Mouse (Mus musculus): Measurements from ENCODE around the gene Gm13290. TPM values are rescaled to one million over a fixed set of nuclear protein-coding genes. Genes with fewer than 3 reads are reported as not detected.
A peak's percentile ranks its signal among the peaks of the same experiment; 100 is the strongest.
"Not testable (repeated sequence)": the region's sequence is repeated elsewhere in the genome, so short reads cannot be mapped to it uniquely, and the experiment has no call there.

The Gm13290 gene
- polyA plus RNA-seq, 1 experiment from 2014 or later = 2.7 TPM

GRCm38 (mm10) chr4:88797097-88797496, 23.5 kb downstream of the Gm13290 start, which contains the start of gene Gm13279:
Gene Gm13279, plus strand, starts transcription at chr4:88797397.
- DNase-seq (ENCODE audit: low read depth, low spot score); in situ Hi-C loops (cut with MboI; ENCODE audit: low pct_unique_long_range_greater_than_20kb): not testable (repeated sequence)

GRCm38 (mm10) chr4:88799365-88799764, 25.7 kb downstream of the Gm13290 start, which contains the start of gene Gm13285:
Gene Gm13285, plus strand, starts transcription at chr4:88799665.
- POLR2A ChIA-PET; in situ Hi-C loops (cut with MboI; ENCODE audit: low pct_unique_long_range_greater_than_20kb): not testable (repeated sequence)

More at GRCm38 (mm10) chr4:88797097-88797496, 23.5 kb downstream of the Gm13290 start, which contains the start of gene Gm13279:
- ATAC-seq, POLR2A ChIA-PET, H3K27me3 ChIP-seq, CTCF ChIA-PET: not testable (repeated sequence)

GRCm38 (mm10) chr4:88802954-88803353, 29.3 kb downstream of the Gm13290 start, which contains the start of gene Gm13287:
Gene Gm13287, plus strand, starts transcription at chr4:88803254.
- POLR2A ChIA-PET; H3K27me3 ChIP-seq; ATAC-seq; DNase-seq (ENCODE audit: low read depth, low spot score); CTCF ChIA-PET; in situ Hi-C loops (cut with MboI; ENCODE audit: low pct_unique_long_range_greater_than_20kb): not testable (repeated sequence)

More at GRCm38 (mm10) chr4:88799365-88799764, 25.7 kb downstream of the Gm13290 start, which contains the start of gene Gm13285:
- DNase-seq (ENCODE audit: low read depth, low spot score); CTCF ChIA-PET; H3K27me3 ChIP-seq; ATAC-seq: not testable (repeated sequence)

GRCm38 (mm10) chr4:88805231-88805630, 31.6 kb downstream of the Gm13290 start, which contains the start of gene Gm13288:
Gene Gm13288, plus strand, starts transcription at chr4:88805531.
- ATAC-seq, H3K27me3 ChIP-seq, CTCF ChIA-PET: not testable (repeated sequence)

GRCm38 (mm10) chr4:88805761-88806160, 32.1 kb downstream of the Gm13290 start:
- in situ Hi-C loops (cut with MboI; ENCODE audit: low pct_unique_long_range_greater_than_20kb); H3K27me3 ChIP-seq; CTCF ChIA-PET; POLR2A ChIA-PET; ATAC-seq; DNase-seq (ENCODE audit: low read depth, low spot score): not testable (repeated sequence)

More at GRCm38 (mm10) chr4:88805231-88805630, 31.6 kb downstream of the Gm13290 start, which contains the start of gene Gm13288:
- POLR2A ChIA-PET; in situ Hi-C loops (cut with MboI; ENCODE audit: low pct_unique_long_range_greater_than_20kb); DNase-seq (ENCODE audit: low read depth, low spot score): not testable (repeated sequence)

GRCm38 (mm10) chr4:88815928-88816327, 42.3 kb downstream of the Gm13290 start, which contains the start of gene Ifna7:
Gene Ifna7, plus strand, starts transcription at chr4:88816228.
- ChIA-PET POLR2A (no interaction called here), CTCF (no interaction called here)
- no peak for TF ChIP-seq CTCF (IDR thresholded peaks at IDR 0.05)
- ATAC-seq (no peak), DNase-seq (ENCODE audit: low read depth, low spot score) (no peak)
- no peaks in the 10 kb centered on the region for H3K27me3 ChIP-seq
- in situ Hi-C loops (cut with MboI; ENCODE audit: low pct_unique_long_range_greater_than_20kb) = no loop called here

GRCm38 (mm10) chr4:88819659-88820058, 46.0 kb downstream of the Gm13290 start, which contains the start of gene Ifna11:
Gene Ifna11, plus strand, starts transcription at chr4:88819959.
- ATAC-seq = no peak

GRCm38 (mm10) chr4:88822995-88823394, 49.4 kb downstream of the Gm13290 start:
- in situ Hi-C loops (cut with MboI; ENCODE audit: low pct_unique_long_range_greater_than_20kb) = no loop called here
- TF ChIP-seq CTCF (IDR thresholded peaks at IDR 0.05) = peak; percentile 34
- ChIA-PET CTCF (interaction anchor here (1.9 kb wide), 1 partner anchor 8 kb away, joined by 10 read pairs; no protein-coding TSS in a partner anchor), POLR2A (no interaction called here)
- H3K27me3 ChIP-seq = no peaks in the 10 kb centered on the region
- ATAC-seq = no peak
- DNase-seq (ENCODE audit: low read depth, low spot score) = no peak

More at GRCm38 (mm10) chr4:88819659-88820058, 46.0 kb downstream of the Gm13290 start, which contains the start of gene Ifna11:
- H3K27me3 ChIP-seq = no peaks in the 10 kb centered on the region
- ChIA-PET CTCF (interaction anchor here (1.2 kb wide), 1 partner anchor 11 kb away, joined by 5 read pairs; no protein-coding TSS in a partner anchor), POLR2A (no interaction called here)
- no peak for TF ChIP-seq CTCF (IDR thresholded peaks at IDR 0.05)
- DNase-seq (ENCODE audit: low read depth, low spot score) = no peak
- in situ Hi-C loops (cut with MboI; ENCODE audit: low pct_unique_long_range_greater_than_20kb) = no loop called here

Other genes with a start within 250 kb of the Gm13290 start
- gene Ifna15, start 215.6 kb upstream of the Gm13290 start, polyA plus RNA-seq (2021) = not detected
- gene Ifna14, start 202.0 kb upstream of the Gm13290 start, polyA plus RNA-seq (2021) = not detected
- gene Ifna9, start 181.4 kb upstream of the Gm13290 start, polyA plus RNA-seq (2021) = not detected
- not detected for gene Ifna12, start 170.5 kb upstream of the Gm13290 start, polyA plus RNA-seq (2021)
- gene C87499, start 139.4 kb upstream of the Gm13290 start, polyA plus RNA-seq (2021) = not detected
- gene Ifna13, start 129.4 kb upstream of the Gm13290 start, polyA plus RNA-seq (2021) = not detected
- gene Ifna16, start 96.9 kb upstream of the Gm13290 start, polyA plus RNA-seq (2021) = not detected
- gene Ifna2, start 89.9 kb upstream of the Gm13290 start, polyA plus RNA-seq (2021) = not detected
- not detected for gene Ifnab, start 82.5 kb upstream of the Gm13290 start, polyA plus RNA-seq (2021)
- 1.3 TPM for gene Gm26566, start 52.0 kb upstream of the Gm13290 start, polyA plus RNA-seq (2021)
- gene Klhl9, start 51.4 kb upstream of the Gm13290 start, polyA plus RNA-seq (2021) = 18.2 TPM
- gene Gm13271, start 19.0 kb upstream of the Gm13290 start, polyA plus RNA-seq (2021) = not detected
- not detected for gene Gm13283, start 13.7 kb upstream of the Gm13290 start, polyA plus RNA-seq (2021)
- not detected for gene Gm13289, start 3.1 kb downstream of the Gm13290 start, polyA plus RNA-seq (2021)
- not detected for gene Gm13272, start 6.0 kb downstream of the Gm13290 start, polyA plus RNA-seq (2021)
- not detected for gene Ifnz, start 8.3 kb downstream of the Gm13290 start, polyA plus RNA-seq (2021)
- gene Gm13276, start 11.9 kb downstream of the Gm13290 start, polyA plus RNA-seq (2021) = 2.4 TPM
- not detected for gene Gm13277, start 14.8 kb downstream of the Gm13290 start, polyA plus RNA-seq (2021)
- not detected for gene Gm13278, start 17.7 kb downstream of the Gm13290 start, polyA plus RNA-seq (2021)
- gene Gm13275, start 20.7 kb downstream of the Gm13290 start, polyA plus RNA-seq (2021) = not detected
- gene Gm13279, start 23.6 kb downstream of the Gm13290 start, polyA plus RNA-seq (2021) = not detected
- gene Gm13285, start 25.8 kb downstream of the Gm13290 start, polyA plus RNA-seq (2021) = 1.1 TPM
- 2.1 TPM for gene Gm13287, start 29.4 kb downstream of the Gm13290 start, polyA plus RNA-seq (2021)
- 0.22 TPM for gene Gm13288, start 31.7 kb downstream of the Gm13290 start, polyA plus RNA-seq (2021)
- not detected for gene Ifna7, start 42.4 kb downstream of the Gm13290 start, polyA plus RNA-seq (2021)
- gene Ifna11, start 46.1 kb downstream of the Gm13290 start, polyA plus RNA-seq (2021) = not detected
- not detected for gene Ifna6, start 53.6 kb downstream of the Gm13290 start, polyA plus RNA-seq (2021)
- not detected for gene Ifna5, start 61.7 kb downstream of the Gm13290 start, polyA plus RNA-seq (2021)
- not detected for gene Ifna4, start 68.0 kb downstream of the Gm13290 start, polyA plus RNA-seq (2021)
- not detected for gene Ifna1, start 76.3 kb downstream of the Gm13290 start, polyA plus RNA-seq (2021)
- gene Ifne, start 106.4 kb downstream of the Gm13290 start, polyA plus RNA-seq (2021) = 0.15 TPM